Mouse (Mus musculus) thymus, postnatal 4 days (tissue): ENCODE measurements at regions not wholly inside any gene's neighbourhood (a gene's known extent, or its start where the extent isn't known, plus 50 kb on each side); places are given as distances from the start of the nearest gene placed in this dataset.

Experiments used
- DNase-seq: peaks from one replicate; pipeline ENCODE4 v3.0.0; 2021

- DNase-seq, result no peak
These were observed 163.5 kb downstream of the Maf start for GRCm38 (mm10) chr8:115544067-115544466.

GRCm38 (mm10) chr8:115542935-115543334 lies 164.7 kb downstream of the Maf start:
- no peak for DNase-seq

- DNase-seq, result no peak
These were observed 168.0 kb downstream of the Maf start for GRCm38 (mm10) chr8:115539600-115539999.

- no peak for DNase-seq
These were observed 169.4 kb downstream of the Maf start for GRCm38 (mm10) chr8:115538236-115538635.

GRCm38 (mm10) chr8:115537761-115538160 lies 169.8 kb downstream of the Maf start:
- DNase-seq, result no peak

- DNase-seq, result no peak
These were observed 170.8 kb downstream of the Maf start for GRCm38 (mm10) chr8:115536554-115537346.

- DNase-seq, result no peak
These were observed 171.6 kb downstream of the Maf start for GRCm38 (mm10) chr8:115536001-115536400.

- DNase-seq, result no peak
These were observed 173.6 kb downstream of the Maf start for GRCm38 (mm10) chr8:115534030-115534429.

- DNase-seq, result no peak
These were observed 176.3 kb downstream of the Maf start for GRCm38 (mm10) chr8:115531343-115531742.

GRCm38 (mm10) chr8:115529568-115530342 lies 177.8 kb downstream of the Maf start:
- no peak for DNase-seq

- DNase-seq, result no peak
These were observed 178.7 kb downstream of the Maf start for GRCm38 (mm10) chr8:115528879-115529278.

- no peak for DNase-seq
These were observed 182.4 kb downstream of the Maf start for GRCm38 (mm10) chr8:115525149-115525548.

- DNase-seq, result no peak
These were observed 182.9 kb downstream of the Maf start for GRCm38 (mm10) chr8:115524713-115525112.

- DNase-seq, result no peak
These were observed 185.1 kb downstream of the Maf start for GRCm38 (mm10) chr8:115522527-115522926.

- peak; percentile 36 for DNase-seq
These were observed 191.9 kb downstream of the Maf start for GRCm38 (mm10) chr8:115515647-115516046.

- DNase-seq, result peak; percentile 69
These were observed 193.1 kb downstream of the Maf start for GRCm38 (mm10) chr8:115514485-115514884.

GRCm38 (mm10) chr8:115507180-115507579 lies 200.4 kb downstream of the Maf start:
- DNase-seq, result no peak

- peak; percentile 53 for DNase-seq
These were observed 200.9 kb downstream of the Maf start for GRCm38 (mm10) chr8:115506741-115507140.

- no peak for DNase-seq
These were observed 211.6 kb downstream of the Maf start for GRCm38 (mm10) chr8:115496016-115496415.

GRCm38 (mm10) chr8:115494353-115494752 lies 213.2 kb downstream of the Maf start:
- DNase-seq, result no peak

- no peak for DNase-seq
These were observed 220.7 kb downstream of the Maf start for GRCm38 (mm10) chr8:115486904-115487303.

GRCm38 (mm10) chr8:115481136-115481535 lies 226.5 kb downstream of the Maf start:
- DNase-seq, result no peak

- DNase-seq, result no peak
These were observed 229.1 kb downstream of the Maf start for GRCm38 (mm10) chr8:115478406-115479060.

- no peak for DNase-seq
These were observed 231.5 kb downstream of the Maf start for GRCm38 (mm10) chr8:115476071-115476470.
